Mouse (Mus musculus) adrenal gland, postnatal 25 days (tissue): ENCODE data around the gene Ddx25. TPM values are rescaled to one million over a fixed set of nuclear protein-coding genes. Genes with fewer than 3 reads are reported as not detected.

ENCODE experiments used
- DNase-seq: peaks from one replicate; pipeline ENCODE4 v3.0.0; 2021; ENCODE audit warnings: mixed read lengths
- total RNA-seq: library from RNA; stranded (reverse); gene quantifications from 2 replicates; pipeline ENCODE4 v1.2.3, GENCODE M21; 2021

The Ddx25 gene
- total RNA-seq, 1 experiment from 2014 or later = 0.73 TPM

DNA sequence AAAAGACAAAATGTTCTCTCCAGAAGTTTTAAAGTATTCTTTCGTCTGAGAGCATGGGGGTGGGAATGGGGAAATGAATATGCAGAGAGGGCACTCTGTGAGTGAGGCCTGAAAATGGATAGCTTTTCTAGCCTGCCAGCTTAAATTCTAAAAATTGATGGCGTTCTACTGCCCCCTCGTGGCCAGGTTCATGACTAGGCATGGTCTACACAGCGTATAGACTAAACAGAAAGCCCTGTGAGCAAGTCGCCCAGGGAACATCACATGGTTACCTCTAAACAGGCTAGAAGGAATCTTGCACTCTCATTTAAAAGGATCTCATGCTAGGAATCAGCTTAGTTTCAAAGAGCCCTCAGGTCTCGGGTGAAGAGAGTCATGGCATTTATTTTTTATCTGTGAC, 16.8 kb downstream of the Ddx25 start:
- peak; percentile 78 for DNase-seq

DNA sequence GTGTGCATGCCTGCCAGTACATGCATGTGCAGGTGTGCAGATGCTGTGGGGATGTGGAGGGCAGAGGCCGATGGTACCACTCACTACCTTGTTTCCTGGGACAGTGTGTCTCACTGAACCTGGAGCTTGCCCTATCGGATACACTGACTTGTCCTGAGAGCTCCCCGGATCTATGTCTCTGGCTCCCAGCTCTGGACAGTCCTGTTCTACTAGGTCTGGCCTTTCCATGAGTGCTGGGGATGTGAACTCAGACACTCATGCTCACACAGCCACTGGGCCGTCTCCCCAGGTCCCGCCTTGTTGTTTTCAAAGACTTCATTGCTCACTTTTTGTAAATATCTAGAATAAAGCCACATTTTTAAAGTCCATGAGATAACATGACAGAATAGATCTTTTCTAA, 17.3 kb downstream of the Ddx25 start:
- no peak for DNase-seq

DNA sequence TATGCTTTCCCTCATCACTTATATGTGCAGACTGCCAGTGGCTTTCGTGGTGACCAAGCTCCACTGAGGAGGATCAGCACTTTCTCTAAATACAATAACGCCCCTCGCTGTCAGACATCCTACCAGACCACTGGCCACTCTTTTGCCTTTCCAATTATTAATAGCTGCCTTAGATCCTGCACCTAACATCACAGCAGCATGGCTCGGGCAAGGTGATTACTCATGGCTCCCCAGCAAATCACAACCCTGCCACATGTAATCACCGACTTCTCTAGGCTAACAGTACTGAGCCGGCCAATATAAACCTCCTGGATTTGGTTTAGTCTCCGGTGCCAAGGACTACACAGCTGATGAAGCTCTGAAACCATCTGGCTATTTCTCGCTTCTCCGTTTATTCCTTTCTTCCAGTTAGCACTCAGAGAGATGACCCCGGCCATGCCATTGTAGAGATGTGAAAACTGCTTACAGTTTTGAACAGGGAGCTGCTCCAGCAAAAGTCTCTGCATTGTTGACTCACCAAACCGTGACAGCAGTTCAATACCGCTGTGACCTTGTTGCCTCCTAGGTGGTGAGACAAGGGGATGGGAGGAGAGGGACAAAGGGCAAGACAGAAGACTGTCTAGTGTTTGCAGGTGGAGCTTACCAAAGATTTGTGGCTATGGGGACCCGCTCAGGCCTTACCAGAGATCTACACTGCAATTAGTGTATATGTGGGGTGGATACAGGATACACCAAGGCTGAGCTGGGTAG, 19.2 kb downstream of the Ddx25 start:
- no peak for DNase-seq

DNA sequence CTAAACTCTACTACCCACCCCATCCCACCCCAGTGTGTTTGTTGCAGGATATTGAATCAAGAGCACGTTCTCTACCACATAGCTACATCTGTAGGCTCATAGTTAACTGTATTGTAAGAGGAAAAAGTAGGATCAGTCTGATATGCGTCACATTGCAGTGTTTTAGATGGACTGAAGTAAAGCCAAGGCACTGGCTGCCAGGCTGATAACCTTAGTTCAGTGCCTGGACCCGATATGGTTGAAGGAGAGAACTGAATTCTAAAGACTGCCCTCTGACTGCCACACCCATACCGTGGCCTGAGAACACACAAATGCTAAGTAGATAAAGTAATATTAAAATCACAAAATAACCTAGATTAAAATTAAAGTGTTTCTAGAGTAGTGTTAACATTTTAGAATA, 22.5 kb downstream of the Ddx25 start:
- DNase-seq = no peak

DNA sequence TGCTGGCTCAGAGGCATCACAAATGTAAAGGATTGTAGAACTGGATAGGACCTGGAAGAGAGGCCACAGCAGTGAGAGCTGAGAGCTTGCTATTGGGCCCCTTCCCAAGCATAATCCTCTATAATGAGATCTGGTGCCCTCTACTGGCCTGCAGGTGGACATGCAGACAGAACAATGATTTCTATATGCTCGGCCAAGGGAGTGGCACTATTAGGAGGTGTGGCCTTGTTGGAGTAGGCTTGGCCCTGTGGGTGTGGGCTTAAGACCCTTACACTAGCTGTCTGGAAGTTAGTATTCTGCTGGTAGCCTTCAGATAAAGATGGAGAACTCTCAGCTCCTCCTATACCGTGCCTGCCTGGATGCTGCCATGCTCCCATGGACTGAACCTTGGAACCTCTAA, 23.2 kb downstream of the Ddx25 start:
- DNase-seq = no peak

DNA sequence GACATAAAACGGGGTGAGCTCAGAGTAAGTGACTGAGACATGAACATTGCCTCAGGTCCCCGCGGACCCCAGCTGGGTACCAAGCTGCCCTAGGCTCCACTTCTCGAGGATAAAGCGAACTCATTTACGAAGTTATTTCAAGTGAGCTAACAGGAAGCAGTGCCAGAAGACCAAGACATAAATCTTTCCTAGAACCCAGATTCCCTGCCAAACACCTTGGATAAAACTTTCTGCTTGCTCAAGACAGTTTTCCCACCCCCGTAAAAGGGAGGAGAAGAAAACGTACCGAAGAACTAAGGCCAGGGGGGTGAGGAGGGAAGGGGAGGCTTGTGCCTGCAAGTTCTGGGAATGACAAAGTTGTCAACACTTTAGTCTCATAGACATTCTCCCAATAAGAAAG, 25.1 kb downstream of the Ddx25 start:
- DNase-seq = no peak

DNA sequence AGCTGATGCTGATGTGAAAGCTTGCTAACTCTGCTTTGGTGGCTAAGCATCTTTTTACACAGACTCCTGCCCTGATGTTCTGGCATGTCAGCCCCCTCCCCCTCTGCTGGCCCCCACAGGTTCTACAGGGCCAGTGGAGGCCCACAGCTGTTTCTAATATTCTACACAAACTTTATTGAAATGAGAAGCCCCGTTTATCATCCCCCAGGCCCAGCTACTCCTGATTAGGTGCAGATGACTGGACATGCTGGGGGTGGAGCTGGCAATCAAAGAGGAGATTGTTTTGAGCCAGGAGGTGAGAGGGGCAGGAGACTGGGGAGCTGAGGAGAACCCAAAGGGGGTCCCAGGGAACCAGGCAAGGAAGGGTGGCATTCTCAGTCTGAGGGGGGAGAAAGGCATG, 28.5 kb downstream of the Ddx25 start:
- DNase-seq = no peak

DNA sequence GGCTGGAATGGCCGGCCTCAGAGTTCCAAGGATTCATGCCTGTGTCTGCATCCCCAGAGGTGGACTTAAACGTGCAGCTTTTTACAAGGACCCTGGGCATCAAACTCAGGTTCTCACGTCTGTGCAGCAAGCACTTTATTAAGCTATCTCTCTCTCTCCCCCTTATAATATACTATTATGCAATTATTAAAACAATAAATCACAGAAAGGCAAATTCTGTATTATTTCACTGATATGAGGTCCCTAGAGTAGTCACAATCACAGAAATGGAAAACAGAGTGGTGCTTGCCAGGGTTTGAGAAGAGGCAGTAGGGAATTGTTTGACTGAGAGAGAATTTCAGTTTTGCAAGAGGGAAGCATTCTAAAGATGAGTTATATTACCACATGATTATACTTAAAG, 29.2 kb downstream of the Ddx25 start:
- DNase-seq = no peak

DNA sequence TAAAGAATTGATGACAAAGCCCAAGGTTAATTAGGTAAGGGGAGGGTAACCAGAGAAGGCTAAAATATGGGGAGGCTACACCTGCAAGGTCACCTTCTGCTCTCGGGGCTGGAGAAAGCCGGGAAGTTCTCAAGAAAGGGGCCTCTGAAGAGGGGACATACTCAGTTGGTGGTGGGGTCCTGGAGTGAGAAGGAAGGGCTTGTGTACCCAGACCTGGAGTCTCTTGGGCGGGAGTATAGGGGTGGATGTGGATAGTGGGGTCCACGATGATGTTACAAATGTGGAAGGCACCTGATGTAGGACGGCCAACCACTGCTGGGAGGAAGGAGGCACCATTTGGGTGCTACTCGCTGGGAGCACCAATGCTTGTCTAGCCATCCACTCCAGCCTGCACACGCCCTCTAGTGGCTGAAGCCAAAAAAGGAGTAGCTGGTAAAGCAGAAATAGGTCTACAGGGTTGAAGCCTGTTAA, 34.4 kb downstream of the Ddx25 start:
- peak; percentile 52 for DNase-seq

DNA sequence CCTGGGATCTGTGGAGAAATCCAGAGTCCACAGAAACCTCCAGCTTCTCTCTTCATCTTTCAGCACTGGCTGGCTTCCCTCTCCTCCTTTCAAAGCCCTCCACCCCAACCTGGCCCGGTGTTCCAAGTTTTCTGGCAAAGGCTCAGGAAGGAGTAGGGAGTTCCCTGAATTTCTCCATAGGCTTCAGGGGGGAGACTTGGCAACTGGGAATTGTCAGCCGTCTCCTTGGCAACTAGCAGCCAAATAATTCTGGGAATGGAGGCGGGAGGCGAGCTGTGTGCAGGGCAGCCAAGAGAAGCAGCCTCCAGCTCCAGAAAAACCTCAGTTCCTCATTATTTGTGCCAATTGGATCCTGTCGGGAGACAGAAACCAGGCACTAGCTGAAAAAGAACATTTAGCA, 34.8 kb downstream of the Ddx25 start:
- no peak for DNase-seq

DNA sequence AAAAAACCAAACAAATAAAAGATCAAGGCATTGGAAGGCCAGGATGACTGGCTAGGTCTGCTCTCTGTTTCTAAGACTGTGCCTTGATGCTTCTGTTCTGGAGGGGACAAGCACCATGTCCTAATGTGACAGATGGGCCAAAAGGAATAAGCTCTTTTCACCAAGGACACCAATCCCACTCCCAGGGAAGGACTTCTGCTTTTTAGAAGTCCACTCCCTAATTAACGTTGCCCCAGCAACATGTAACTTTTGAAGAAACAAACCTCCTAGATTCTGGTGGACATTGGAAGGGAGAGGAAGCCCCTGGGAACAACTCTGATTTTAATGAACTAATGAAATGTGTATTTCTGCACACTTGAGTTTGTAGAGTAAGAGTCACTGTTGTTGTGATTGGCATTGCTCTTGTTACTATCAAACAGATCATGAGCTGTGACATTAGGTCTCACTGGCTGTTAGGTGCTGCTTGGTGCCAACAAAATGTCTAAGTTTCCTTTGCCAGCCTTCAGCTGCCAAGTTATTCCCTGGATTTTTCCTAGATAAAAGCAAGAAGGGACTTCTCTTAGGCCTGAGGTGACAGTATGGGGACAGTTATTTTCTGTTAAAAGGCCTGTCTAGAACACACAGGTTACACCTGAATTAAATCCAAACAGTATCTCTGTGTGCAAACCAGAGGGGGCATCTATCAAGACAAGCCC, 35.4 kb downstream of the Ddx25 start:
- no peak for DNase-seq

DNA sequence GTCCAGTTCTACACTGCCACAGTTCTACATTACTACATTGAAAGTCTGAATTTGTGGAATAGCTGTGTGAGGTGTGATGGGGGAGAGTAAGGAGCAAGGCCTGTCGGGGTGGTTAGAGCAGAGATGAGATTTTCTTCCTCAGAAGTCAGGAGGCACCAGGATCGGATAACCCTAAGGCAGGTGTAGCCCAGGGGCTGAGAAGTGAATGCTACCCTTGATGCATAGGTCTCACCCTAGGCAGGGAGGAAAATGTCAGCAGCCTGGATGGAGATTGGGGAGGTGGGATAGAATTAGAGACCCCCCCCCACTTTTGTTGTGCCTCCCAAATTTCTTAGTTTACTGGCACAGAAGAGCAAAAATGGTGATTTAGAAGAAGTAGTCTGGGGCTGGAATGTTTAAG, 36.1 kb downstream of the Ddx25 start:
- DNase-seq = no peak

DNA sequence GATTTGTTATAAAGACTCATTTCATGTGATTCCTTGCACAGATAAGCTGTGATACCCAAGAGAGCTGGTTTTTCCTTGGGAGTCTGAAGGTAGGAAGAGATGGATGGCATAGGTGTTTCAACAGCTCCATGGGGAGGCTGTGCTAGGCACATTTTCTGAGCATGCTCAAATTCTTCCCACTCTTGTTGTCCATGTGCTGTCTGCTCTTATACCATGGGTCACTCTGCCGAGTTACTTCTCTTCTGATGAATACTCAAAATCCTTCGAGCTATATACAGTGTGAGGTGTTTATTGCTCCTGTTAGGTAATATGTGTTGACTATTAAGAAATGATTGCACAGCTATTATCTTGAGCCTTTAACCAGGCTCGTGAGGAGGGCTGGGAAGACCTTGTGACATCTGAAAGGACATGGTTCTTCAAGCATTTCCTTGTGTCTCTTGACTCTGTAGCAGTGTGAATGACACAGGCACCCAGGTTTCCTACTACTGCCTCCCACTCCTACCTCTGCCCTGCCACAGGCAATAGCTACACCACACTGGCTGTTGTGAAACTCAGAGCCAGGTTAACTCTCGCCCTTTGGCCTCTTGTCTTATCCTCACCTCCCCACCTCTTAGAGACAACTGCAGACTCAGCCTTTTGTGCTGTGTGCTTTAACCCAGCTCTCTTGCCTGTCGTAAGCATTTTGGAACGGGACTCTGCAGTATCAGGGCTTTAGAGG, 37.5 kb downstream of the Ddx25 start:
- DNase-seq = no peak

DNA sequence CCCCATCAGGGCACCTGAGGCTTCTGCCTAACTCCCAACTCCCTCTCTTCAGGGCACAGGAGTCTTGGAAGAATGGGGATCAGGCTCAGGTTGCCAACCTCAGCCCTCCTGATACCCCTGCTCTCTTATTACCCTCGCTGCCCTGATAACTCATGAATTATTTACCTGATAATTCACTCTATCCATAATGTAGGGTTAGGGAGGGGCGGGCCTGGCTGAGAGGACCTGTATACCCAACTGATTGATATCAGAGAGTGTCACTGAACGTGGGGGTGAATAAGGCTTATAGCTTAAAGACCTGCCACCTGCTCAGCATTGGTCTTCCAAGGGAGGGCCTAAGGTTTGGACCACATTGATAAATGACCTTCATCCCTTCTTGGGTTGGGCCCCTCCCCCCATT, 40.2 kb downstream of the Ddx25 start, which contains the start of gene Gm1113:
Gm1113 (minus strand) TSS at position 101 of the 400 bp plus-strand sequence.
- no peak for DNase-seq

DNA sequence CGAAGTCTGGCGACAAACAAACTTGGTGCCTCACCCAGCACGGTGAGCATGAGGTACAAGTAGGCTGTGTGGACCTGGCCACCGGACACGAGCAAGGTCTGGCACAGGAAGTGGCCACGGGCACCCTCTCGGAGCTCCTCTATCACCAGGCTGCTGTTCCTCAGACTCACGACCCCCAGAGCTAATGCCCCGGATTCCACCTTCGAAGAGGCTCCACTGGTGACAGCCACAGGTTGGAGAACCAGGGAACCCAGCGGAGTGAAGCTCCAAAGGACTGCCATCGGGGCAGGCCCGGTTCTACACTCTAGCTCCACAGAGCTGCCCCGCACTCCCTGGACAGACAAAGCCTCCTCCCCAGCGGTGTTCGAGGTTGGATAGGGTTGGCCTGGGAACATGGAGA, 41.6 kb downstream of the Ddx25 start:
- DNase-seq = no peak

DNA sequence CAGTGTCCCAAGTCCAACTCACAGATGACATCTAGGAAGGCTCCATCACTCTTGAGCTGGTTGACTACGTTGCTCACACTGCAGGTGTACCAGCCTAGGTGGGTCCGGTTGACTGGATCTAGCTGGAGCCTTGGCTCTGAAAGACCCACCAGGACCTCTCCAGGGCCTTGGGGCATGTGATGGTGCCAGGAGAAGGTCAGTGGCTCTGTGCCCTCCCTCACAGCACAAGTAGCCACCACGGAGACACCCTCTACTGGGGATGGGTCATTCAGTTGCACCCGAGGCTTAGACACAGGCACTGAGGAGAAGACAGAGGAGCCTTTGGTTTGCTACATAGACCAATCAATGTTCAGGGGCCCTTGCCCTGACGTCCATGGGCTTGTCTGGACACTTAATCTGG, 42.1 kb downstream of the Ddx25 start:
- no peak for DNase-seq

DNA sequence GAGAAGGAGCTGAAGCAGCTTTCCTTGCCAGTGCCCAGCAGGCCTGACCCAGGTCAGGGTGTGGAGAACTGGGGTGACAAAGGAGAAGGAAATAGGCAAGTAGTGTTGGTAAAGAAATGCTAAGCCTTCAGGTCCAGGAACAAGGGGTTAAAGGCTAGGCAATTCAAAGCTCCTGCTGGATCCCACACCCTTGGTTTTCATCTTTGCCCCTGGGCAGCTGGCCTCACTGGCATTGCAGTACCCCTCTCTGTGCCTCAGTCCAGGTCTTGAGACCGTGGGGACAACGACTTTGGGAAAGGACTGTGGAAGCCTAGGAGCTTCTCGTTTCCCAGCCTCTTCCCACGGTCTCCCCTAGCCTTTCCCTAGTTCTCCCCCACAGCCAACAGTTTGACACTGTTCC, 44.4 kb downstream of the Ddx25 start:
- DNase-seq = no peak

DNA sequence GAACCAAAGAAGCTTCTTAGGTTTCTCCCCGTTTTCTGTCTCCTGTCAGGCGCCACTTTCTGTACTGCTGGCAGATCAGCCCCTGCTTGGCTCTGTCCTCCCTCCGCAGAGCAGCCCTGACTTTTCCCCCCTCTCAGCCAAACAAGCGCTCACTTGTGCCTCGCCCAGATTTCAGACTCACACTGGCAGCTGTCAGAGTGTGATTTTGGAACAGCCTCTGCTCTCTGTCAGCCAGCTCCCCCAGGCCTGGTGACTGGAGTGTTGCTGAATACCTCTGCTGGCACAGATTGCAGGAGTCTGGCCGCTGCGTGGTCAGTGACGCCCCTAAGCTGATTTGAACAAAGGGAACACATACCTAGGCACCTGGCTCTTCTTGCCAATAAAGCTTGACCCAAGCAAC, 50.1 kb downstream of the Ddx25 start:
- peak; percentile 10 for DNase-seq

DNA sequence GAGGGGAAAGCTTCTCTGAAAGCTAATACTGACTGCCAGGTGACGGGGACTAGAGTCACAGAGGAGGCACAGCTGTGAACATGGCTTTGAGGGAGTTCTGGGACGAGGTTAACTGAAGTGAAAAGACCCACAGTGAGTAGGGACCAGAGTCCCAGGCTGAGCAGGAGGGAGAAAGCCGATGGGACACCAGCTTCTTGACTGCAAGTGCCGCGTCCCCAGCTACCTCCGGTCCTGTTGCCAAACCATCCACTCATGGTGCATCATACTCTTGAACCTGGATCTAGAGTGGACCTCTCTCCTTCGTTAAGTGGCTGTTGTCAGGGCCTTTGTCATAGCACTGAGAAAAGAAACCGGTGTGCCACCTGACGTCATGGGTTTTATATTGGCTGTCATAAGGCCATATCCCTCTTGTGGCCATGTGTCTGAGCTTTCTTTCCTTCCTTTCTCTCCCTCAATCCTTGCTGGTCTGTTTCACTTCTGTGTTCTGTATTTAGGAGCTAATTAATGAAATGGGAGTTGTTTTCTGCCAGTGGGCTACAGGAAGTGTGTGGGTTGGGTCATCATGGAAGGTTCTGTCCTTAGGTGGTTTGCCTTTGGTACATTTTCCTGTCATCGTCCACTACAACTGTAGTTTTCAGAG, 55.8 kb downstream of the Ddx25 start:
- no peak for DNase-seq

DNA sequence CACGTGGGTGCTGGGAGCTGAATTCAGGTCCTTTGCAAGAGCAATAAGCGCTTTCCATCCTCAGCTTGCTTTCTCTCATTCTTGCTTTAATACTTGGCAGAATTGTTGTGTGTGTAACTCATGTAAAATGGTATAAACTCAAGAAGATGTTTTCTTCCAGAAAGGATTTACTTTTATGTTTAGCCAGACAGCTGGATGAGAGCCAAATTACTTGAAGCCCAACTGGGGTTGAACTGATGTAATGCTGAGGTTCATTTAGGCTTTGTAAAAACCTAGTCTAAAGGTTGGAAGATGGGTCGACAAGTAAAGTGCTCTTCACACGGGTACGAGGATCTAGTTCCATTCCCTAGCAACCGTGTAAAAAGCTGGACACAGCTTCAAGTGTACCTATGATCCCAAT, 58.4 kb downstream of the Ddx25 start:
- DNase-seq = no peak

DNA sequence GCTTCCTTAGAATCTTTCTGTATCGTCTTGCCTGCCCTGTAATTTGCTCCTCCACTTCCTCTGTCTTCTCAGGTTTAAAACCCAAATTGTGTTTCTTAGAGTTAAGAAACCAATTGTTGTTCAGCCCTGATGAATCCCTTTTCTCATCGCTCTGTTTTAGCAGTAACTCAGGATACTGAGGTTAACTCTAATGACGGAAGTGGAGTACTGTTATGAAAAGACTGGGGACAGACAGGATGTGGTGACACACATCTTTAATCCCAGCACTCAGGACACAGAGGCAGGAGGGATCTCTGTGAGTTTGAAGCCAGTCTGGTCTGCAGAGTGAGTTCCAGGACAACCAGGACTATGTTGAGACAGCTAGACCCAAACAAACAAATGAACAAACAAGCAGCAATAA, 62.9 kb downstream of the Ddx25 start:
- DNase-seq = no peak

DNA sequence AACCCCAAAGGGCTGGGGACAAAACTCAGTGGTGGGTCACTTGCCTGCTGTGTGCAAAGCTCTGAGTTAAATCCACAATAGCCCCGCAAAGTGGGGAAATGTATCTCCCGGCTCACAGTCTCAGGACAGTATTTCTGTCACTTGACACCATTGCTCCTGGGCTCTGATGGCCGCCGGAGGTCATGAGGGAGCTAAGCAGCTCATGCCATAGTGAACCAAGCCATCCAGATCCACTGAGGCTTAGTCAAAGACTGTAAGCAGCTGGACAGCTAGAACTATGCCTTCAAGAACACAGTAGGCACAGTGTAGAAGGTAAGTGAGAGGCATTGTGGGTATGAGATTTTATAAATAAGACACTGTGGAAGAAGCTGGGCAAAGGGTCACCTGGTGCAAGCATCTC, 63.4 kb downstream of the Ddx25 start:
- no peak for DNase-seq

DNA sequence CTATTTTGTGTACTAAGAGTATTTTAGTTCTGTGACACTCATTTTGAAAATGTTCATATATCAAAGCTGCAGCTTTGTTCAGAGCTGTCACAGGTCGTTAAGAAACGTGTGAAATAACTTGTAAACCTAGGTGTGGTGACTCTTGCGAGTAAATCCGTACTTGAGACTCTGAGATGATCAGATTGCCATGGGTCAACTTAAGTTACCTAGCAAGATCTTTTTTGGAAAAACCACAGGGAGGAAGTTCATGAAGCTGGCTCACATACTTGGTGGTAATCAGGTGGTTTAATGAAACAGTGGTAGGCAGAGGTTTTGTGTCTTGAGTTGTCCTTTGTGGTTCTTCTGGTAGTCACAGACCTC, 64.6 kb downstream of the Ddx25 start:
- no peak for DNase-seq
